Mouse (Mus musculus) G1E (cell line): ENCODE data around the gene Anxa4.
A peak's percentile ranks its signal among the peaks of the same experiment; 100 is the strongest.

Experiments used
- CTCF ChIP-seq: IDR thresholded peaks from 2 replicates; pipeline ENCODE4 v1.5.1; 2012; ENCODE audit warnings: low read depth, low read length, inconsistent platforms, mixed read lengths
- GATA1 ChIP-seq: IDR thresholded peaks from 2 replicates; pipeline ENCODE4 v1.6.1; 2012; ENCODE audit warnings: borderline replicate concordance, low read length, inconsistent platforms, mixed read lengths
- GATA2 ChIP-seq: IDR thresholded peaks from 2 replicates; pipeline ENCODE4 v1.6.1; 2012; ENCODE audit warnings: low read depth, low read length, inconsistent platforms, borderline replicate concordance
- POLR2AphosphoS5 ChIP-seq: IDR thresholded peaks from 2 replicates; pipeline ENCODE4 v1.6.1; 2012; ENCODE audit warnings: low read depth, low read length, inconsistent platforms; ENCODE audit not compliant: insufficient replicate concordance
- TAL1 ChIP-seq: conservative IDR thresholded peaks from 2 replicates; pipeline ENCODE4 v1.6.1; 2012; ENCODE audit warnings: low read depth, low read length, inconsistent platforms, mixed read lengths

DNA sequence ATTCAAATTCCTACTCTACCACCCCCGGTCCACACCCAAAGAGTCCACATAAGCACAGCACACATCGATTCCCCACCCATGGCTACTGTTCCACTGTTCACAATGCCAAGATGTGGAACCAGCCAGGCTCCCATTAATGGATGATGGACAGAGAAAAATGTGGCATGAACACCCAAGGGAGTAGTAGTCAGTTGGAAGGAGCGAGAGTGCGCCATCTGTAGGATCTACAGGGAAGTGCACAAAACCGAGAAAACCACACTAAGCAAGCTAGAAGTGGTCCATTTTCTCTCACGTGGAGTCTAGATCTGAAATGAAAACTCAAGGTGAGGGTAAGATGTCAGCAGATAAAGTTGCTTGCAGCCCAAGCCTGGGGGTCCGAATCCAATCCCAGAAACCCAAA is 27.3 kb upstream of the Anxa4 start:
- TF ChIP-seq CTCF, result peak; percentile 89
- no peak for TF ChIP-seq POLR2AphosphoS5
- no peak for TF ChIP-seq GATA1
- TF ChIP-seq TAL1, result no peak
- no peak for TF ChIP-seq GATA2
